Mouse (Mus musculus): ENCODE measurements around the gene Ugt1a9.

DNA sequence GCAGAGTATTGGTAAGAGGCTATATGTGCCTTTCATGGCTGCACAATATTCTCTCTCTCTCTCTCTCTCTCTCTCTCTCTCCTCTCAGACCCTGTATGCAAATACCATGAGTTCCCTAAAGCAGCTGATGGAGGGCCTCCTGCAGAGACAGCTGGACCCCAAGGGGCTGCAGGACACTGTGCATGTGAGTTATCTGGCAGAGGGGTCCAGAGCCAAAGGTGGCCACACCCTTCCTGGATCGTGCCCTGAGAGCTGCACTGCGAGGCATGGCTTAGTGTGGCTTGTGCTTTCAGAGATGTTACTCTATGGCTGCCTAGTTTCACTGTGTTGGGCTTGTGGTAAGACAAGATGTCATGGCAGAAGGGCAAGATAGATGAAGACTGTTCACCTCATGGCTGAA lies 177.1 kb downstream of the Ugt1a9 start:
- TF ChIP-seq CTCF (IDR thresholded peaks at IDR 0.05; ENCODE audit: borderline replicate concordance, extremely low read depth, insufficient read depth, insufficient read length) (no peak), POLR2A (IDR thresholded peaks at IDR 0.05; ENCODE audit: borderline replicate concordance, extremely low read depth, insufficient read depth, insufficient read length, poor library complexity, severe bottlenecking) (no peak)

All from brain, embryonic 14.5 days (tissue).